Mouse (Mus musculus) heart, postnatal 0 days (tissue): ENCODE data around the gene Itpr1. TPM values are rescaled to one million over a fixed set of nuclear protein-coding genes. Genes with fewer than 3 reads are reported as not detected.

Source experiments
- ATAC-seq: fragments of 200-750 bp; cut with Nextera tagmentation; 2 replicates; pipeline ENCODE4 v1.8.0; 2017; ENCODE audit warnings: low read depth, moderate number of reproducible peaks, moderate library complexity; ENCODE audit not compliant: insufficient read depth
- DNase-seq: peaks from one replicate; pipeline ENCODE4 v3.0.0-alpha.2; 2016; ENCODE audit warnings: low spot score
- H3K27ac ChIP-seq: fragments of 300-500 bp; sonication (generic); 2 replicates; pipeline ENCODE4 v1.5.1; 2014; ENCODE audit warnings: low read depth, mild to moderate bottlenecking
- H3K27me3 ChIP-seq: fragments of 300-500 bp; sonication (generic); 2 replicates; pipeline ENCODE4 v1.6.1; 2014; ENCODE audit warnings: low read length, mixed read lengths; ENCODE audit not compliant: control insufficient read depth, insufficient read depth
- H3K36me3 ChIP-seq: fragments of 300-500 bp; sonication (generic); replicated peaks from 2 replicates; pipeline ENCODE4 v1.6.1; 2014; ENCODE audit warnings: low read length, mixed read lengths; ENCODE audit not compliant: control insufficient read depth, insufficient read depth
- H3K4me1 ChIP-seq: fragments of 300-500 bp; sonication (generic); 2 replicates; pipeline ENCODE4 v1.6.1; 2014; ENCODE audit warnings: antibody characterized with exemption; ENCODE audit not compliant: control insufficient read depth, insufficient read depth
- H3K4me2 ChIP-seq: fragments of 300-500 bp; sonication (generic); 2 replicates; pipeline ENCODE4 v1.6.1; 2014; ENCODE audit warnings: low read depth, mild to moderate bottlenecking, low read length, moderate library complexity
- H3K4me3 ChIP-seq: fragments of 300-500 bp; sonication (generic); 2 replicates; pipeline ENCODE4 v1.5.1; 2014; ENCODE audit warnings: low read depth, low read length
- H3K9ac ChIP-seq: fragments of 300-500 bp; sonication (generic); replicated peaks from 2 replicates; pipeline ENCODE4 v1.6.1; 2014; ENCODE audit warnings: low read depth, low read length, mixed read lengths
- H3K9me3 ChIP-seq: fragments of 300-500 bp; sonication (generic); replicated peaks from 2 replicates; pipeline ENCODE4 v1.6.1; 2016; ENCODE audit warnings: low read length; ENCODE audit not compliant: control insufficient read depth
- CTCF ChIP-seq: IDR thresholded peaks from 2 replicates; pipeline ENCODE4 v1.5.1; 2016; ENCODE audit warnings: antibody characterized with exemption, control low read depth, low read depth
- EP300 ChIP-seq: IDR thresholded peaks from 2 replicates; pipeline ENCODE4 v1.6.1; 2016; ENCODE audit warnings: antibody characterized with exemption, low read depth
- WGBS: fragments of 180-500 bp; shearing (Covaris S2); extraction: QIAGEN DNeasy Blood & Tissue Kit; methylation state at CpG from one replicate; pipeline ENCODE4 v1.1.7; 2014; 5-methylcytosine and 5-hydroxymethylcytosine counted together
- polyA plus RNA-seq: library from polyadenylated mRNA; unstranded; fragments of >200 nt; fragmentation: Nextera tagmentation; extraction: Ambion mirVana; gene quantifications from 2 replicates; pipeline ENCODE4 v1.2.1, GENCODE M21; 2015
- total RNA-seq: library from RNA; depleted of rRNA; stranded (reverse); fragments of >200 nt; gene quantifications from 2 replicates; pipeline ENCODE4 v1.2.3, GENCODE M21; 2014; ENCODE audit warnings: low replicate concordance

The Itpr1 gene
- total and polyA plus RNA-seq, 2 experiments from 2014 or later: 7.1 to 22.2 TPM

- peak; percentile 3 for DNase-seq
- H3K4me3 ChIP-seq: no peak overlapping the region
- no peak overlapping the region for H3K4me2 ChIP-seq
- H3K9ac ChIP-seq: no peak overlapping the region
- TF ChIP-seq EP300 (no peak), CTCF (no peak)
- no peaks in the 10 kb centered on the region for H3K9me3 ChIP-seq
- no peak overlapping the region for H3K27ac ChIP-seq
- no peaks in the 10 kb centered on the region for H3K27me3 ChIP-seq
- peaks cover 36% of the 10 kb centered on the region for H3K4me1 ChIP-seq
- no peak for ATAC-seq
- H3K36me3 ChIP-seq: peaks cover 5% of the 10 kb centered on the region; the same call in 1 of the 2 replicates
- WGBS: 74% methylated on average over 16 of the region's 16 CpGs
Measured at GRCm38 (mm10) chr6:108454061-108454891, 241.4 kb downstream of the Itpr1 start.

- Histone ChIP-seq H3K9me3 (no peaks in the 10 kb centered on the region), H3K9ac (no peak overlapping the region; the same call in 1 of the 2 replicates), H3K27me3 (no peaks in the 10 kb centered on the region), H3K4me3 (no peak overlapping the region), H3K36me3 (peaks cover 3% of the 10 kb centered on the region; the same call in 1 of the 2 replicates), H3K4me2 (no peak overlapping the region; the same call in 1 of the 2 replicates), H3K27ac (peak overlapping the region; percentile 91), H3K4me1 (peaks cover 36% of the 10 kb centered on the region)
- 86% methylated on average over 7 of the region's 7 CpGs for WGBS
- DNase-seq (peak; percentile 5), ATAC-seq (no peak)
- no peak for TF ChIP-seq EP300
- no peak for TF ChIP-seq CTCF
Measured at GRCm38 (mm10) chr6:108454979-108455836, 242.3 kb downstream of the Itpr1 start.

GRCm38 (mm10) chr6:108456231-108457062 lies 243.6 kb downstream of the Itpr1 start:
- peak overlapping the region; percentile 58 for H3K4me2 ChIP-seq
- H3K4me1 ChIP-seq: peaks cover 28% of the 10 kb centered on the region
- H3K27me3 ChIP-seq: no peaks in the 10 kb centered on the region
- peak overlapping the region; percentile 29 for H3K4me3 ChIP-seq
- TF ChIP-seq CTCF (0 out of 2 replicates have a peak, but pooled peaks have one; percentile 15), EP300 (no peak)
- ATAC-seq (peak; percentile 72), DNase-seq (peak; percentile 87)
- no peaks in the 10 kb centered on the region for H3K9me3 ChIP-seq
- H3K27ac ChIP-seq: peak overlapping the region; percentile 91
- no peaks in the 10 kb centered on the region for H3K36me3 ChIP-seq
- 16% methylated on average over 18 of the region's 18 CpGs for WGBS
- H3K9ac ChIP-seq: peak overlapping the region; percentile 52

- 12% methylated on average over 5 of the region's 5 CpGs for WGBS
- Histone ChIP-seq H3K4me2 (peak overlapping the region; percentile 58), H3K4me1 (peaks cover 24% of the 10 kb centered on the region), H3K9ac (peak overlapping the region; percentile 52; the same call in 1 of the 2 replicates), H3K27me3 (no peaks in the 10 kb centered on the region), H3K9me3 (no peaks in the 10 kb centered on the region), H3K4me3 (0 out of 2 replicates have a peak overlapping the region, but pooled peaks have one; percentile 29), H3K36me3 (no peaks in the 10 kb centered on the region), H3K27ac (peak overlapping the region; percentile 91)
- TF ChIP-seq CTCF (no peak), EP300 (no peak)
- peak; percentile 71 for ATAC-seq
- peak; percentile 47 for DNase-seq
Measured at GRCm38 (mm10) chr6:108457063-108457405, 244.1 kb downstream of the Itpr1 start.
